Mouse (Mus musculus) E14TG2a.4 (cell line): Measurements from ENCODE around the gene AI464131.

Experiments
- H3K27me3 ChIP-seq: 2 replicates; pipeline ENCODE4 v1.6.1; 2014; ENCODE audit warnings: low read length, control low read depth; ENCODE audit not compliant: insufficient read depth
- H3K36me3 ChIP-seq: 2 replicates; pipeline ENCODE4 v1.6.1; 2014; ENCODE audit warnings: low read length, control low read depth; ENCODE audit not compliant: insufficient read depth
- H3K4me1 ChIP-seq: replicated peaks from 2 replicates; pipeline ENCODE4 v1.6.1; 2014; ENCODE audit warnings: low read depth, low read length, control low read depth
- H3K4me3 ChIP-seq: replicated peaks from 2 replicates; pipeline ENCODE4 v1.5.1; 2014; ENCODE audit warnings: mild to moderate bottlenecking, low read length
- H3K9me3 ChIP-seq: 2 replicates; pipeline ENCODE4 v1.6.1; 2014; ENCODE audit warnings: low read length, control low read depth
- CTCF ChIP-seq: conservative IDR thresholded peaks from 2 replicates; pipeline ENCODE4 v1.5.1; 2014; ENCODE audit warnings: low read length
- NANOG ChIP-seq: IDR thresholded peaks from 2 replicates; pipeline ENCODE4 v1.6.1; 2014; ENCODE audit warnings: borderline replicate concordance, low read length, mixed read lengths
- POU5F1 ChIP-seq: IDR thresholded peaks from 2 replicates; pipeline ENCODE4 v1.6.1; 2014; ENCODE audit warnings: low read length, borderline replicate concordance

The AI464131 gene

GRCm38 (mm10) chr4:41513714-41514113, 10.8 kb upstream of the AI464131 start:
- no peaks in the 10 kb centered on the region for H3K4me1 ChIP-seq
- H3K9me3 ChIP-seq = no peaks in the 10 kb centered on the region
- H3K27me3 ChIP-seq = peaks cover 65% of the 10 kb centered on the region
- no peaks in the 10 kb centered on the region for H3K36me3 ChIP-seq
- H3K4me3 ChIP-seq = no peak overlapping the region
- TF ChIP-seq NANOG = no peak
- TF ChIP-seq POU5F1 = no peak
- TF ChIP-seq CTCF = no peak

- H3K27me3 ChIP-seq = peaks cover 65% of the 10 kb centered on the region
- H3K36me3 ChIP-seq = no peaks in the 10 kb centered on the region
- TF ChIP-seq CTCF (no peak), POU5F1 (no peak), NANOG (no peak)
- H3K4me1 ChIP-seq = no peaks in the 10 kb centered on the region
- no peaks in the 10 kb centered on the region for H3K9me3 ChIP-seq
- H3K4me3 ChIP-seq = no peak overlapping the region
These were observed 10.4 kb upstream of the AI464131 start for GRCm38 (mm10) chr4:41513309-41513708.

- no peaks in the 10 kb centered on the region for H3K9me3 ChIP-seq
- TF ChIP-seq NANOG (no peak), POU5F1 (no peak), CTCF (no peak)
- peaks cover 45% of the 10 kb centered on the region for H3K4me1 ChIP-seq
- H3K36me3 ChIP-seq = no peaks in the 10 kb centered on the region
- no peak overlapping the region for H3K4me3 ChIP-seq
- peaks cover 55% of the 10 kb centered on the region for H3K27me3 ChIP-seq
These were observed 5.1 kb upstream of the AI464131 start for GRCm38 (mm10) chr4:41507998-41508397.

GRCm38 (mm10) chr4:41507326-41507924, 4.5 kb upstream of the AI464131 start:
- no peaks in the 10 kb centered on the region for H3K9me3 ChIP-seq
- no peaks in the 10 kb centered on the region for H3K36me3 ChIP-seq
- peaks cover 53% of the 10 kb centered on the region for H3K27me3 ChIP-seq
- H3K4me3 ChIP-seq = peak overlapping the region; percentile 84
- TF ChIP-seq NANOG (no peak), POU5F1 (no peak), CTCF (no peak)
- H3K4me1 ChIP-seq = peaks cover 49% of the 10 kb centered on the region

GRCm38 (mm10) chr4:41506906-41507305, 4.0 kb upstream of the AI464131 start:
- Histone ChIP-seq H3K4me3 (peak overlapping the region; percentile 84), H3K27me3 (peaks cover 52% of the 10 kb centered on the region), H3K9me3 (no peaks in the 10 kb centered on the region), H3K4me1 (peaks cover 54% of the 10 kb centered on the region), H3K36me3 (no peaks in the 10 kb centered on the region)
- TF ChIP-seq NANOG = no peak
- no peak for TF ChIP-seq CTCF
- no peak for TF ChIP-seq POU5F1

GRCm38 (mm10) chr4:41506156-41506555, 3.3 kb upstream of the AI464131 start:
- Histone ChIP-seq H3K4me3 (peak overlapping the region; percentile 84), H3K4me1 (peaks cover 61% of the 10 kb centered on the region), H3K9me3 (no peaks in the 10 kb centered on the region), H3K27me3 (peaks cover 53% of the 10 kb centered on the region), H3K36me3 (no peaks in the 10 kb centered on the region)
- TF ChIP-seq CTCF (peak; percentile 87), POU5F1 (no peak)

- TF ChIP-seq CTCF (peak; percentile 77), NANOG (no peak), POU5F1 (no peak)
- peaks cover 54% of the 10 kb centered on the region for H3K27me3 ChIP-seq
- H3K4me3 ChIP-seq = no peak overlapping the region
- peaks cover 62% of the 10 kb centered on the region for H3K4me1 ChIP-seq
- no peaks in the 10 kb centered on the region; the same call in 1 of the 2 replicates for H3K36me3 ChIP-seq
- H3K9me3 ChIP-seq = no peaks in the 10 kb centered on the region
These were observed 2.3 kb upstream of the AI464131 start for GRCm38 (mm10) chr4:41505131-41505551.

GRCm38 (mm10) chr4:41504325-41504724, 1.4 kb upstream of the AI464131 start:
- H3K36me3 ChIP-seq = no peaks in the 10 kb centered on the region; the same call in 1 of the 2 replicates
- H3K9me3 ChIP-seq = no peaks in the 10 kb centered on the region
- H3K27me3 ChIP-seq = peaks cover 54% of the 10 kb centered on the region
- TF ChIP-seq CTCF (peak; percentile 37), POU5F1 (no peak)
- H3K4me3 ChIP-seq = no peak overlapping the region
- peaks cover 71% of the 10 kb centered on the region for H3K4me1 ChIP-seq

GRCm38 (mm10) chr4:41502171-41502940, 520 bp downstream of the AI464131 start:
- peaks cover 54% of the 10 kb centered on the region for H3K27me3 ChIP-seq
- H3K4me1 ChIP-seq = peaks cover 81% of the 10 kb centered on the region
- H3K4me3 ChIP-seq = peak overlapping the region; percentile 84
- TF ChIP-seq POU5F1 = no peak
- no peak for TF ChIP-seq NANOG
- no peak for TF ChIP-seq CTCF
- no peaks in the 10 kb centered on the region; the same call in none of the 2 replicates for H3K36me3 ChIP-seq
- no peaks in the 10 kb centered on the region for H3K9me3 ChIP-seq
